Mouse (Mus musculus): ENCODE data around the gene Gcg. TPM values are rescaled to one million over a fixed set of nuclear protein-coding genes. Genes with fewer than 3 reads are reported as not detected.

Gcg gene
- polyA plus RNA-seq, 1 experiment from 2014 or later: not detected

GRCm38 (mm10) chr2:62458070-62458469 is 25.4 kb downstream of the Gcg start:
- H3K4me3 ChIP-seq: no peak overlapping the region
- no peak overlapping the region for H3K27ac ChIP-seq (replicated peaks)
- no peaks in the 10 kb centered on the region for H3K27me3 ChIP-seq
- WGBS: 41% methylated on average over 9 of the region's 9 CpGs
- no peaks in the 10 kb centered on the region for H3K9me3 ChIP-seq
- no peak for ATAC-seq (ENCODE audit: low read depth)
- H3K36me3 ChIP-seq: no peaks in the 10 kb centered on the region
- H3K9ac ChIP-seq: no peak overlapping the region
- H3K4me2 ChIP-seq: no peak overlapping the region
- H3K4me1 ChIP-seq (replicated peaks): no peaks in the 10 kb centered on the region

GRCm38 (mm10) chr2:62454991-62455390 is 28.5 kb downstream of the Gcg start:
- no peak overlapping the region for H3K9ac ChIP-seq
- no peak overlapping the region for H3K27ac ChIP-seq (replicated peaks)
- no peaks in the 10 kb centered on the region for H3K9me3 ChIP-seq
- no peaks in the 10 kb centered on the region for H3K4me1 ChIP-seq (replicated peaks)
- H3K4me3 ChIP-seq: no peak overlapping the region
- no peak overlapping the region for H3K4me2 ChIP-seq
- 93% methylated on average over 11 of the region's 11 CpGs for WGBS
- H3K27me3 ChIP-seq: no peaks in the 10 kb centered on the region
- ATAC-seq (ENCODE audit: low read depth): no peak
- no peaks in the 10 kb centered on the region for H3K36me3 ChIP-seq

- no peak overlapping the region for H3K4me2 ChIP-seq
- no peak for ATAC-seq (ENCODE audit: low read depth)
- H3K4me1 ChIP-seq (replicated peaks): no peaks in the 10 kb centered on the region
- 86% methylated on average over 6 of the region's 6 CpGs for WGBS
- H3K9me3 ChIP-seq: no peaks in the 10 kb centered on the region
- no peak overlapping the region for H3K4me3 ChIP-seq
- H3K9ac ChIP-seq: no peak overlapping the region
- H3K27ac ChIP-seq (replicated peaks): no peak overlapping the region
- no peaks in the 10 kb centered on the region for H3K27me3 ChIP-seq
- no peaks in the 10 kb centered on the region for H3K36me3 ChIP-seq
Observed at GRCm38 (mm10) chr2:62454033-62454432, 29.4 kb downstream of the Gcg start.

GRCm38 (mm10) chr2:62450364-62450763 is 33.1 kb downstream of the Gcg start:
- no peaks in the 10 kb centered on the region for H3K27me3 ChIP-seq
- H3K4me1 ChIP-seq (replicated peaks): no peaks in the 10 kb centered on the region
- no peak overlapping the region for H3K27ac ChIP-seq (replicated peaks)
- no peak for ATAC-seq (ENCODE audit: low read depth)
- H3K9me3 ChIP-seq: no peaks in the 10 kb centered on the region
- WGBS: 89% methylated on average over 6 of the region's 6 CpGs
- no peak overlapping the region for H3K4me3 ChIP-seq
- no peaks in the 10 kb centered on the region for H3K36me3 ChIP-seq
- H3K4me2 ChIP-seq: no peak overlapping the region
- H3K9ac ChIP-seq: no peak overlapping the region

- Histone ChIP-seq H3K36me3 (no peaks in the 10 kb centered on the region), H3K4me3 (no peak overlapping the region), H3K27ac (replicated peaks) (no peak overlapping the region), H3K4me2 (no peak overlapping the region), H3K9me3 (no peaks in the 10 kb centered on the region), H3K4me1 (replicated peaks) (no peaks in the 10 kb centered on the region), H3K27me3 (no peaks in the 10 kb centered on the region), H3K9ac (no peak overlapping the region)
- no peak for ATAC-seq (ENCODE audit: low read depth)
- 84% methylated on average over 5 of the region's 5 CpGs for WGBS
Observed at GRCm38 (mm10) chr2:62449692-62450346, 33.6 kb downstream of the Gcg start.

GRCm38 (mm10) chr2:62440802-62441544 is 42.5 kb downstream of the Gcg start:
- Histone ChIP-seq H3K4me2 (no peak overlapping the region), H3K27ac (replicated peaks) (no peak overlapping the region), H3K9ac (no peak overlapping the region), H3K9me3 (no peaks in the 10 kb centered on the region), H3K36me3 (no peaks in the 10 kb centered on the region), H3K4me1 (replicated peaks) (no peaks in the 10 kb centered on the region), H3K4me3 (no peak overlapping the region), H3K27me3 (no peaks in the 10 kb centered on the region)
- no peak for ATAC-seq (ENCODE audit: low read depth)
- 77% methylated on average over 13 of the region's 13 CpGs for WGBS

GRCm38 (mm10) chr2:62440083-62440482 is 43.4 kb downstream of the Gcg start:
- ATAC-seq (ENCODE audit: low read depth): no peak
- Histone ChIP-seq H3K27ac (replicated peaks) (no peak overlapping the region), H3K9me3 (no peaks in the 10 kb centered on the region), H3K9ac (no peak overlapping the region), H3K4me3 (no peak overlapping the region), H3K27me3 (no peaks in the 10 kb centered on the region), H3K4me1 (replicated peaks) (no peaks in the 10 kb centered on the region), H3K36me3 (no peaks in the 10 kb centered on the region), H3K4me2 (no peak overlapping the region)
- 88% methylated on average over 4 of the region's 4 CpGs for WGBS

GRCm38 (mm10) chr2:62431245-62431795 is 52.1 kb downstream of the Gcg start:
- Histone ChIP-seq H3K4me1 (replicated peaks) (no peaks in the 10 kb centered on the region), H3K27ac (replicated peaks) (no peak overlapping the region), H3K4me2 (no peak overlapping the region), H3K9ac (no peak overlapping the region), H3K9me3 (no peaks in the 10 kb centered on the region), H3K27me3 (no peaks in the 10 kb centered on the region), H3K4me3 (no peak overlapping the region), H3K36me3 (no peaks in the 10 kb centered on the region)
- WGBS: 90% methylated on average over 8 of the region's 8 CpGs
- ATAC-seq (ENCODE audit: low read depth): no peak

GRCm38 (mm10) chr2:62425941-62426340 is 57.5 kb downstream of the Gcg start:
- Histone ChIP-seq H3K9ac (no peak overlapping the region), H3K4me3 (no peak overlapping the region), H3K36me3 (no peaks in the 10 kb centered on the region), H3K4me2 (no peak overlapping the region), H3K27ac (replicated peaks) (no peak overlapping the region), H3K4me1 (replicated peaks) (no peaks in the 10 kb centered on the region), H3K27me3 (no peaks in the 10 kb centered on the region), H3K9me3 (no peaks in the 10 kb centered on the region)
- ATAC-seq (ENCODE audit: low read depth): no peak
- WGBS: 93% methylated on average over 3 of the region's 3 CpGs

Other genes with a start within 250 kb of the Gcg start
- 2.0 and 2.6 TPM in 2 replicates for gene Dpp4, start 71.4 kb downstream of the Gcg start, polyA plus RNA-seq (2015; fragmentation: Nextera tagmentation; extraction: Ambion mirVana)
- gene Fap, start 90.4 kb upstream of the Gcg start, polyA plus RNA-seq (2015; fragmentation: Nextera tagmentation; extraction: Ambion mirVana): 2.6 and 3.7 TPM in 2 replicates
- 0.74 and 0.77 TPM in 2 replicates for gene Ifih1, start 162.6 kb upstream of the Gcg start, polyA plus RNA-seq (2015; fragmentation: Nextera tagmentation; extraction: Ambion mirVana)
- 2.1 and 2.2 TPM in 2 replicates for gene Gca, start 180.6 kb upstream of the Gcg start, polyA plus RNA-seq (2015; fragmentation: Nextera tagmentation; extraction: Ambion mirVana)